Mouse (Mus musculus): ENCODE measurements around the gene Olfr1234.

Gene Olfr1234

GRCm38 (mm10) chr2:89364765-89365164 is at the start of gene Olfr1234:
Gene Olfr1234, minus strand, starts transcription at chr2:89364865.
- DNase-seq (ENCODE audit: low spot score) = no peak

DNA sequence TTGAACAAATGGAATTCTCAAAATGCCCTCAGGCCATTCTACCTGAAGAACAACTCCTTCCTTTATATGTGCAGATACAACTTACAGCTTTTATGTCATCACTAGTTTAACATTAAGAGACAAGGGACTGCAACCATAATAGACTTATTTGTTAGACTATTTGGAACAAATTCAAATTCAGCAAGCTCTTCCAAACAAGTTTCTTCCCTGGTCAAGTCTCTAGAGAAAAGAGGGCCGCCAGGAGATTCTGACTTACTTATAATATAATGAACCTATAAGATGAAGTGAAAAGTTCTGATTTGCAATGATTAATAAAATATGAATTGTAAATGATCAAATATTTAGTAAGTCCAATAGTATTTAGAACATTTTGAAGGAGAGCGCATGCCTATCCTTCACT is 44.9 kb upstream of the Olfr1234 start, which contains the start of gene Olfr1238:
Gene Olfr1238 (minus strand): TSS at position 101 of the 400 bp plus-strand sequence.
- DNase-seq (ENCODE audit: low spot score) = no peak

- DNase-seq (ENCODE audit: low spot score) = no peak
Observed at GRCm38 (mm10) chr2:89400882-89401281, 36.2 kb upstream of the Olfr1234 start.

GRCm38 (mm10) chr2:89342298-89342697 is 22.4 kb downstream of the Olfr1234 start, which contains the start of gene Olfr1233:
Gene Olfr1233, minus strand, starts transcription at chr2:89342398.
- DNase-seq (ENCODE audit: low spot score) = no peak

- DNase-seq (ENCODE audit: low spot score) = no peak
Observed at GRCm38 (mm10) chr2:89329575-89329974, 35.1 kb downstream of the Olfr1234 start, which contains the start of gene Olfr1232. Gene Olfr1232, minus strand, starts transcription at chr2:89329675.
